Mouse (Mus musculus) lung, postnatal 4 days (tissue): ENCODE data around the gene Fndc11.

ENCODE experiments used
- DNase-seq, 2 experiments: peaks; one replicate each; pipeline ENCODE4 v3.0.0; 2021

Fndc11 gene

DNA sequence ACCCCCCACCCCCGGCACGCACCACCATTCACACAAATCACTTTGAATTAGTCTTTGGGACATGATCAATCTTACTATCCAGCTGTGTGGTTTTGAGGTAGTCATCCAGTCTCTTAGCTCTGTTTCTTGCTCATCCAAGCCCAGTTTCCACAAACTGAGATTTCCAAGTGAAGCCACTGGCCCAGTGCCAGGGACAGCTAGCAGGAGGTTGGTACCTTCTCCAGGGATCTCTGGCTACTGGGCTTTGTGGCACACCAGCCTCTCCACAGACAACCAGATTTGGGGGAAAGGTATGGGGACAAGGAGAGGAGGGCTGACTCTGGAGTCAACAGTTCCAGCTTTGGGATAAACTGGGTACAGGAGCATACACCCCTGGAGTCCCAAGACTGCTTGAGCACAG lies 548 bp downstream of the Fndc11 start:
- DNase-seq = peak in 1 of 2 experiments; percentile 32

DNA sequence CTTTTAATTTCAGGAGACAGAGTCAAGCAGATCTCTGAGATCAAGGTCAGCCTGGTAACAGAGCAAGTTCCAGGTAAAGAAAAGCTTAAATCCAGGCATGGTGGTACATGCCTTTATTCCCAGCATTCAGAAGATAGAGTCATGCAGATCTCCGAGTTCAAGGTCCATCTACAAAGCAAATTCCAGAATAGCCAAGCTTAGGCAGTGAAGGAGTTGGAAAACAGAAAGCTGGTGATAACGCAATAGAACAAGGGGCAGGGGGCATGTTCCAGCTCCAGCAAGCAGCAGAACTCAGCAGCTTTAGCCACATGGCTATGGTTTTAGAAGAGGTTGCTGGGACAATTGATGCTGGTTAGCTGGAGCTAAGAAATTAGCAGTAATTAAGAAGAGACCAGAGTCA lies 5.2 kb downstream of the Fndc11 start:
- no peak for DNase-seq

DNA sequence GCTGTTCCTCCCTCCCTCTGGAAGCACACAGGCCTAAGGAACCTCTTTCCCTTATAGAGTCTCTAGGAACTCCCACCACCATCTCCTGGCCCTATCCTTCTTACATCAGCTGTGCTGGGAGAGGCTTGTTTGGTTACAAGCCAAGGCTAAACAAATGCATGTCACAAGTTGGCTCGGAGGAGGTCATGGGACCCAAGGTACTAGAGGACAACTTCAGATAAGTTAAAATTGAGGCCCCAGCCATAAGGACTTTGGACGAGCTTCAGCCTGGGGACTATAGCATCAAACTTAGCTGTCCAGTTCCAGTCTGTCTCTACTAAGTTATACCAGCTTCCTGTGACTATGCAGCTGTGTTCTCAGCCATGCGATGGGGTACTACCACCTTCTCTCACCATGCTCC lies 7.3 kb downstream of the Fndc11 start:
- DNase-seq = no peak

DNA sequence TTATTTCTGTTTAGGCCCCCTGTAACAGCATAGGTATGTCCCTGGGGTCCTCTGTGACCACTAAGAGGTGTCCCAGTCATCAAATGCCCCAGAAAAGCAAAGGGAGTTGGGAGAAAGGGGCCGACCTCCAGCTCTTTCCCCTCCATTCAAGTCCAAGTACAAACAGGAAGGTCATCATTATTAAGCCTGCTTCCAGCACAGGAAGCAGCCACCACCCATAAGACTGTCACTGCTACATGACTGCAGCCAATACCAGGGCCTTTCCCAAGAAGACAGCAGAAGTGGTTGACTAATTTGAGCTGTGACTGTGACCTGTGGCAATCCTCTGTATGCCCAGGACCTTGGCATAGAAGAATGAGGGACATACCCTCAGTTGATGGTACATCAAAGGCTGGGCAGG lies 8.5 kb downstream of the Fndc11 start:
- peak in 1 of 2 experiments; percentile 34 for DNase-seq

DNA sequence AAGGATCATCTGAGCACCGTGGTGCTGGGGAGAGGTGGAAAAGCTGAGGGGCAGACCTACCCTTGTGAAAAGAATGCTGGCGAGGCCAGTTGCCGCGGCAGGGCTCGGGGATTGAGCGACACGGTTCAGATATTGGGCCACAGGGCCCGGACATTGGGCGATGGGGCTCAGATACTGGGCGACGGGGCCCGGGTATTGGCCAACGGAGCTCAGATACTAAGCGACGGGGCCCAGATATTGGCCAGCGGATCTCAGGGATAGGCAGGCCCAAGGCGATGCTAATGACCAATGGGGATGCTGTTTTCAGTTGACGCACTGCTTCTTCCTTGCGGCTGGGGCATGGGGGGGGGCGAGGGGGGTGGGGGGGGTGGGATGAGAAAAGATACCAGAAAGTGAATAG lies 11.4 kb downstream of the Fndc11 start:
- no peak for DNase-seq

DNA sequence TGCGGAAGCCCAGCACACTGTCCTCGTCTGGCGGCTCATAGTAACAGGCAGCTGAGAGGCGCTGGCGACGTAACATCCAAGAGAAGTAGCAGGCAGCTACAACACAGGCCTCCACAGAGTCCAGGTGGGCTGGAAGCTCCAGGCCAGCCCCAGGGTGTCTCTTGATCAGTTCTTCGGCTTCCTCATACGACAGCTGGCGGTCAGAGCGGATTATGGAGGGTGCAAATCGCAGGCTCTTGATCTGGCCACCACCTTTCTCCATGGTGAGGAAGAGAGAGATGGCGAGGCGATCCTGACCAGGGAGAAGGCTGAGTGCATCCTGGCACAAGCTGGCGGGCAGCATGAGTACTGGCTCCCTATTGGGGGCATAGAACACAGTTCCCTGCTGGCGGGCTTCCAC lies 13.6 kb downstream of the Fndc11 start:
- no peak for DNase-seq

DNA sequence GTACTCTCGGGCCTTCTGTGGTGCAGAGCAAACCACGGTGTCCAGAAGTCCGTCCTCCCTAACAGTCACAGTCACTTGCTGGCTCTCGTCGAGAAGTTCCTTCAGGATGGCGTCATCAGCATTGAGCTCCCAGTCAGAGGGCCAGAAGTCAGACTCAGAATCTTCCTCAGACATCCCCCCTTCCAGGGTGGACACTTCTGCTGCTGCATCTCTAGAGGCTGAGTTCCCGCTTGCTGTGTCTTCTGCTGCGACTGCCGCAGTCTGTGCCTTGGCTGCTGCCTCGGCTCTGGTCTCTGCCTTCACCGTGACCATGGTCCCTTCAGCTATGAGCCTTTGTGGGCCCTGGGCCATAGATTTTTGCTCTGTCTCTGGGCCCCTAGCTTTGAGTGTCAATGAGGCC lies 14.9 kb downstream of the Fndc11 start:
- DNase-seq = no peak

DNA sequence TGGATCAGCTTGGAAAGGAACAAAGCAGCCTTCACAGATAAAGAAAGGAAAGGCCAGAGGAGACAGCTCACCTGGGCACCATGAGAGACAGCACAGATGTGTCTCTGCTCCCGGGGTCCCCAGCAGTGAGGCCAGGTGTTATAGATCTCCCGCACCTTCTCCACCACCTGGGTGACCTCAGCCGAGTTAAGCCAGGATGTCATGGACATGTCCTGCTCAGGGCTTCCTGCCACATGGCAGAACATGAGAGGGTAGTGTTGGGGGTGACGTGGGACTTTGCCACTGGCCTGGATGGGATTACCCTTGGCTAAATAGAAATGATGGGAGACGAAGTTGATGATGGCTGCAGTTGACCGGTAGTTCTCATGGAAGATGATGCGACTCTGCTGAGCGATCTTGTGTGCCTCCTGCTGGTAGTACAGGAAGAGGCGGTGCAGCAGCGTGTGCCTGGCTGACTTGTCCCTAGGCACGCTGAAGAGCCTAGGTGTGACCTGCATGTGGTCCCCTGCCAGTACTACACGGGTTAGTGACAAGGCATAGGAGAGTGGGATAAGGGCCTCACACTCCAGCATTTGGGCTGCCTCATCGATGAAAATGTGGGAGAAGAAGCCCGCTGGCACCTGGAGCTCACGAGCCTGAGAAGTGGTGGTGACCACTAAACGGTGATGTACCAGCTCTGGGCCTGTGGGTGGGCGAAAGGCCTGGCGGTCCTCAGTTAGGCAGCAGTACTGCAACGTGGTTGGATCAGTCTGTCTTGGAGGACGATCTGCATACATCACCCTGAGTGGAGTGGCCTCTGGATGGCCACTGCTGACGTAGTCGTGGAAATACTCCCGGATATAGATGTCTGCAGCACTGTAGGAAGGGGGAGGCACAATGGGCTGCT lies 16.1 kb downstream of the Fndc11 start:
- DNase-seq = peak in 1 of 2 experiments; percentile 28

DNA sequence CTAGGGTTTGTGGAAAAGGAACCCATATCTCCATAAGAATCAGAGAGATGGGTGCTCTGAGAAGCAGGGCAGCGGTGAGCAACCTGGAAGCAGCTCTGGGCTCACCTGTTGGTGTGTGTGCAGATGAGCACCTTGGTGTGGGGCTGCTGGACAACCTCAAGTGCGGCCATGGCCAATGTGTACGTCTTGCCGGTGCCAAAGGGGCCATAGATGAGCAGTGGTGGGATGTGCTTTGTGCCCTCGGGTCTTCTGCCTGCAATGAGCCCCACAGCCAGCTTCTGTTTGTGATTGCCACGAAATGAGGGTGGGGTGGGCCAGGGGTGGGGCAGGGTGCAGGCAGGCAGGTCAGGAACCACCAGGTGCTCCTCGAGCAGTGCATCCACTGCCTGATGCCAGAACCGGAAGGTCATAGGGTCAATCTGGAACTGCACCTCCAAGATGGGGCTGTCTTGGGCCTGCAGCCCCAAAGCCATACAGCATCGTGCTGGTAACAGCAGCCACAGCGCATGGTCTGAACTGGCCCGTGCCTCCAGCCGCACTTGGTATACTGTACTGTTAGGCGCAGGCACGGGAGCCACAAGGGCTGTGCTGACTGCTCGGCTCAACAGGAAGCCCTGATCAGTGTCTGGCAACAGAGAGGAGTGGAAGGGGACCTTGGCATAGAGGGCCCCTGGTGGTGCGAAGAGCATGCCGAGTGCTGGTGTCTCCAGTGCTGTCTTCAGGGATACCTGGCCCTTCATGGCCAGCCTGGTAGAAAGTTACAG lies 17.6 kb downstream of the Fndc11 start:
- DNase-seq = peak in 1 of 2 experiments; percentile 22

DNA sequence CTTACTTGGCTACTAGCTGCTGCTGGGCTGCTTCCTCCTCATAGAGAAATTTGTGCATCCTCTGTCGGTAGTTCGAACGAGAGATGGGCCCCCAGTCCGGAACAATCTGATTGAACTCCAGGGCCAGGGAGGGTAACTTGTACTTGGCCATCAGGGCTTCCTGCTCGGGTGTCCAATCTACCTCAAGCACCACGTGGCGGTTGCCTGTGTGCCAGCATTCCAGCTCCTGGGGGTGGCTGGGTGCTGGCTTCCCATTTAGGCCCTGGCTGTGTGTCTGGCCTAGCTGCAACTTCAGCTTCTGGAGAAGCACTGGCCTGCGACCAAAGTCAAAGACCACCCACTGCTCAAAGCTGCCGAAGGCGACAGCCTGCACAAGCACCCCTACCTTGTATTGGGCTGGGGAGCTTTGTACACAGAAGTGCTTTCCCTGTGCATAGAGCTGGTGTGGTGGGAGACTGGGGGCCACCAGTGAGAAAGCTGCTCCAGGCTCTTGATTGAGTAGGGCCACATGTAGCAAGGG lies 18.3 kb downstream of the Fndc11 start:
- DNase-seq = no peak

DNA sequence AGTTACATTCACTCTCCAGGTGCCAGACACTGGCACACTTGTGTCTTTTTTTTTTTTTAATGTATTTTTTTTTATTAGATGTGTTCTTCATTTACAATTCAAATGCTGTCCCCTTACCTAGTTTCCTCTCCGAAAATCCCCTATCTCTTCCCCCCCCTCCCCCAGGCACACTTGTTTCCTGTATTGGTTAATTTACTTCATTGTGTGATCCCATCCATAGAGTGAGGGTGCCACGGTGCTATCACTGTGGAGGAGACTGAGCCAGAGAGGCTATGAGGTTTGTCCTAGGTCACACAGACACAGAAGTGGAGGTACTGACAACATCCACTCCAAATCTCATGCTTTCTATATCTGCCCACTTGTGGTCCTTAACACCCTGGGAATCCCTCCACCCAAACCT lies 19.0 kb downstream of the Fndc11 start:
- no peak for DNase-seq

DNA sequence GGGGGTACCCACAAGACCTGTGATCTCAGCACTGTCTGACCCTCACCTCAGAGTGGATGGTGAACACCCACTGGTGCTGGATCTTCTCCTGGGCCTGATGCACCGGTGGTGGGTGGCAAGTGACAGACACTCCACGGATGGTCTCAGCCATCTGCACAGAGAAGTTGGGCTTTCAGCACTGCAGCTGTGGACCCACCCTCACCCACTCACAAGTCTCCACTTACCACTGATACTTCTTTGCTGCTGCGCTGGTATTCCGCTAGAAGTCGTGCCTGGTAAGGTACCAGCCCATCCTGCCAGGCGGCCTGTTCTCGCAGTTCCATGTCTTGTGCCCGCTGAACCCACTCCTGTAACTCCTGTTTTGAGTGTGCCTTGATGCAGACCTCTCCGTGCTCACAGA lies 19.4 kb downstream of the Fndc11 start:
- no peak for DNase-seq

DNA sequence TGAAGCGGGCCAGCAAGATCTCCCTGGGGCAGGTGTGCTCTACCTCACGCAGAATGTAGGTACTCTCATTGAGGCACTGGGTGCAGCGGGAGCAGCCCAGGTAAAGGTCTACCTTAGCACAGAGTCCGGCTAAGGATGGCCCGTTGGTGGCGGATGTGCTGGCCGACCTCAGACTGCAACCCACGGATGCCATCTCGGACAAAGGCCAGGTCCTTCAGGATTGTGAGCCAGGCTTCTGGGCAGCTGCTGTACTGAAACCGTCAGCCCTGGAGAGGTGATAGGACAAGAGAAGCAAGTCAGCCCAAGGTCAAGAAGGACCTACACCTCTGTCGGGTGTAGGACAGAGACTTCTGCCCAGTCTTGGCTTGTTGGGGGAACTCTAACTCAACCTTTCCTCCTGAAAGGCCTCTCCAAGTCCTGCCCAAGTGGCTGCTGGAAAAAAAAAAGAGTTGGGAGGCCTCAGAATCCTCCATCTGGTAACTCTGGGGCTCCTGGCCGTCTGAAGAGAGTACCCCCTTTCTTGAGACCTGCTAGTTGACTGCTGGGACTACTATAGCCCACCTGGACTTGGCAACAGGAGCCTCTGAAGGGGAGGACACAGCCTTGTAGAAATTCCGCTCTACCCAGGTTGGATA lies 21.1 kb downstream of the Fndc11 start:
- DNase-seq = no peak

DNA sequence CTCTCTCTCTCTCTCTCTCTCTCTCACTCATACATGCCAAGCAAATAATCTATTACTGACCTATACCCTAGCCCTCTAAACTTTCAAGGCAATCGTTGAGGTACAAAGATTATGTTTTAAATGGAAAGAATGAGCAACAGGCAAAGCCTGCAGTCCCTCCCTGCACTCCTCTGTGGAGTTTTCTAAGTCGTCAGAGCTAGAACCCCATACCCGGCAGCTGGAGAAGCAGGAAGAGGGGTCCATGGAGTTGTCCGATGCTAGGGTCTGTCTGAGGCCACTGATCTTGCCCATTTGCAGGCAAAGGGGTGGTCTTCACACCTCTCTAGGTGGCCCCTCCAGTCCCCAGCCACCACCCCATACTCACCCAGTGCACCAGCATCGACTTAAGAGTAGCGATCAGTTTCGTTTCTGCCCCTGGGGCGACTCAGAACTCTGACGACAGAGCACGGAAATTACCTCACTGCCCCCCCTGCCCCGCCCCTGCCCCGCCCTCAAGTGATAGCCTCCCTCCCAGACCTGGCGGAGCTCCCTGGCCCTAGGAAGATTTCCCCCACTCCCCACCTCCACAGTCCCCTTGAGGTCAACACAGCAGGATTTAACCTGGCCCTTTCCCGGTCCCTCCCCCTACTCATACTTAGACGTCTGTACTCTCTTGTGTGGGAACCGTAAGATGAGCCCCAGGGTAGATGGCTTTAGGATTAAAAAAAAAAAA lies 21.9 kb downstream of the Fndc11 start, which contains the start of gene Helz2:
TSS of gene Helz2 (minus strand) at position 426 of the 712 bp plus-strand sequence.
- DNase-seq = peak; percentile 62 to 74

DNA sequence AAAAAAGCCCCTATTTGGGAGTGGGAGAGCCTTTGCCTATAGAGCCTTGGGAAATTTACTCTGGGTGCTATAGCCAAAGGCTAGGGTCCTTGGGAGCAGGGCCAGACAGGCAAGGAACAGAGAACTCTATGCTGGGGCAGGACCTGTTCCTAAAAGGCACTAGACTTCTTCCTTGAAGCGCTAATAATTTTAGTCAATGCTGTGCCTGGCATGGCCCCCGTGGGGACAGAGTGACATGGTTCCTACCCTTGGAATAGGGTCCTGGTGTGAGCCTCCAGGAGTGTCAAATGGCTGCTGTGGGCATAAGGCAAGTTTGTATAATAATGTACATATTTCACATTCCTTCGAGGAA lies 22.5 kb downstream of the Fndc11 start:
- no peak for DNase-seq

DNA sequence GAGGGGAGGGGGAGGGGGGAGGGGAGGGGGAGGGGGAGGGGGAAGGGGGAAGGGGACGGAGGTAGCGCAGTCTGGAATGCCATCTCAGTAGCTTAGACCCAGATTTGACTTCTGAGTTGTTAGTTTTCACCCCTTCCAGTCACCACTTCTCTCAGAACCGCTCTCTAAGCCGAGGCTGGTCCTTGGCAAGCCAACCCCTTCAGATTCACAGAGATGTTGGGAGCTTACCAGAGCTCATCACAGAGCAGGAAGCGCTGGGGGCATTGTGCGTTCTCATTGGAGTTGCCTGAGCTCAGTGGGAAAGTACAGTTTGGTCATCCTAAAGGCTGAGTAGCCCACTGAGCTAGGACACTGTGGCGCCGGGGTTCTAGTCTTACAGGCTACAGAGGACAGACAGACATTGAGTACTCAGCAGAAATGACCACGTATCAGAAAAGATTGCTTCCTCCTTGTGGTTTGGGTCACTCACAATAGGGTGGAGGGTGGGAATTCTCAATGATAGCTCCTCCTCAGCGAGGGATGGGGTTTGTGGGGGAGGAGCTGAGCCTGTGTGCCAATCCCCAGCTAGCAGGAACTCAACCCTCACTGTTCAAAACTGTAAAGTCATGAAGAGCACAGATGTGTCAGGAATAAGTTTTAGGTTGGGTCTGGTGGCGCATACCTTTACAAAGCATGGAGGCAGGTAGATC lies 24.0 kb downstream of the Fndc11 start:
- peak; percentile 66 to 70 for DNase-seq

DNA sequence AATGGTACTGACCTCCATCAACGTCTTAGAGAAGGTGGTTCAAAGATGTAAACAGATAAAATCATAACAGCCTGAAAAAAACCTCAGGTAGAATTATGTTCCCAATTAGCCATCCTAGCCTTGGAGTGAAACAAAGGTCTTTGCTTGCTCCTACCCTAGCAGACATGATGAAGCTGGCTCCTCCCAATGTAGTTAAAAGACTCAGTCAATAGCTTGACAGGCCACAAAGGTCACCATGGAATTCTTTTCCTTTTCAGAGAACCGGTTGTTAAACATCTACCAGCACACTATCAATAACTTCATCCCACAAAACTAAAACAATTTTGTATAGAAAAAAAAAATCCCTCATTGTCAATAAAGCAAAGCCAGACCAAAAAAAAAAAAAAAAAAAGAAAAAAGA lies 25.2 kb downstream of the Fndc11 start:
- DNase-seq = no peak

DNA sequence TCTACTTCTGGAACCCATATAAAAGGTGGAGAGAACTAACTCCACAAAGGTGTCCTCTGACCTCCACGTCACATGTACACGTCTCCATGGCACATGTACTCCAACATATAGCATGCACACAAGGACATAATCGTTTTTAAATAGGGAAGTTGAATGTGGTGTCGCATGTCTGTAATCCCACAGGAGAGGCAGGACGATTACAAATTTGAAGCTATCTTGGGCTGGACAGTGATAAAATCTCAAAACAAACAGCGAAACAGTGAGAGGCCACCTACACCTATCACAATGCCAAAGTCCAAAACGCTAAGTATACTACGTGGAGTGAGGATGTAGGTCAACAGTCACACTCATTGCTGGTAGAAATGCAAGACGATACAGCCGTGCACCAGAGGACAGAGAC lies 29.4 kb downstream of the Fndc11 start:
- no peak for DNase-seq

DNA sequence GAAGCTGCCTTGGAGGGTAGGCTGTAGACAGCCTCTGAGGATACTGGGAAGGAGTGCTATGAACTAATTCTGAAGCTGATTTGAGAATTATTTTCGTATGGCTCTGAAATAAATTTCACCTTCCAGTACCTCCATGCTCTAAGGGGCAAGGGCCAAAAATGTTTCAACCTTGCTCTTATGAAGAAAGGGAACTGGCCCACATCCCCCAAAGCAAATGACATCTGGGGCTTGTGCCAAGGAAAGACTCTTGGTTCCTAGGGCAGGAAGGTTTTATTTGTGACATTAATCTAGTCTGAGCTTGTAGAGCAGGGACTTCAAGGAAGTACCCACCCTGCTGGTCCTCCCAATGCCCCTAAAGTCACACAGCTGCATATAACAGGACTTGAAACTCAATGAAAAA lies 32.0 kb downstream of the Fndc11 start:
- no peak for DNase-seq

DNA sequence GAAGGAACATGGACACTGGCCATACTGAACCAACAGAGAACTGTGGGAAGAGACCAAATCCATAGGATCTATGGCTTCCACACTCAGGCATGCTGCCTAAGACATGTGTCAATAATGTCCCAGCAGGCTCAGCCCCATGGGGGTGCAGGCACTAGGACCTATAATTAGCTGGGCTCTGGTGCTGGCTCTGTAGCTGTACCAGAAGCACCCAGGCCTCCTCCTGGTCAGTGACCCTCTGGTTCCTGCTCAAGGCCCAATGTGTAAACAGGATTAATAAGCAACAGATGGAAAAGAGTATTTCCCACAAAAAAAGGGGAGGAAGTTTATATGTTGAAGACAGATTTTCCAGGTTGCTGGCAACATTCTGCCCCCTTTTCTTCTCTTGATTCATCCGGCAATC lies 33.4 kb downstream of the Fndc11 start:
- no peak for DNase-seq

DNA sequence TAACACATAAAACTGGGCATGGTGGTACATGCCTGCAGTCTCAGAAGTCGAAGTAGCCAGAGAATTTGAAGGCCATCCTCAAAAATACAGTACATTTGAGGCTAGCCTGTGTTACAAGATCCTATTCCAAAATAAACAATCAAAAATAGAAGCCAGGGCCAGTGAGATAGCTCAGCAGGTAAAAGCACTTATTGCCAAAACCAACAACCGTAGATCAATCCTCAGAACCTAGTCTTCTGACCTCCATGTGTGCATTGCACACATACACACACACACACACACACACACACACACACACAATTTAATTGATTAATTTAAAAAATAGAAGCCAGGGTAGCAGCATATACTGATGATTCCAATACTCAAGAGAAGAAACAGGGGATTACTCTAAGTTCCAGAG lies 47.0 kb downstream of the Fndc11 start:
- no peak for DNase-seq

DNA sequence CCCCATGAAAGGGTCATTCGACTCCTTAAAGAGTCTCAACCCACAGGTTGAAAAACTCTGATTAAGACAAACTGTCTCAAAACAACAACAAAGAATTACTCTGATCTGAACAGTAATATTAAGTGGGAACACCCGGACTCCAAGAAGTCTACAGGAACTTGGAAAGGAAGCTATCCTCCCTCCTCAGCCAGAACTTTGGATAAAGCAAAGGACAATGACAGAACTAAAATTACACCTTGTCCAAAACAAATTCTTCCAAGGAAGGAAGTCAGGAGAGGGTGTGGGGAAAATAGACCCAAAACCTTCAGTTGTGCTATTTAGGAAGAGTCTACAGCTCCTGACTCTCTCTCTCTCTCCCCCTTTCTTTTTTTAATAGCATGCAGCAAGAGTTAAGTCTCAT lies 52.3 kb downstream of the Fndc11 start:
- DNase-seq = no peak
